Mouse (Mus musculus) ES-Bruce4 (cell line): ENCODE results near the gene Brwd1.

Source experiments
- CTCF ChIP-seq: IDR thresholded peaks from one replicate; pipeline ENCODE4 v1.8.1; 2011; ENCODE audit warnings: low read depth, low read length
- EP300 ChIP-seq: IDR thresholded peaks from 2 replicates; pipeline ENCODE4 v1.6.1; 2011; ENCODE audit warnings: low read depth, low read length; ENCODE audit not compliant: insufficient read depth
- POLR2A ChIP-seq: IDR thresholded peaks from one replicate; pipeline ENCODE4 v1.8.1; 2011; ENCODE audit warnings: low read length; ENCODE audit not compliant: insufficient read depth

DNA sequence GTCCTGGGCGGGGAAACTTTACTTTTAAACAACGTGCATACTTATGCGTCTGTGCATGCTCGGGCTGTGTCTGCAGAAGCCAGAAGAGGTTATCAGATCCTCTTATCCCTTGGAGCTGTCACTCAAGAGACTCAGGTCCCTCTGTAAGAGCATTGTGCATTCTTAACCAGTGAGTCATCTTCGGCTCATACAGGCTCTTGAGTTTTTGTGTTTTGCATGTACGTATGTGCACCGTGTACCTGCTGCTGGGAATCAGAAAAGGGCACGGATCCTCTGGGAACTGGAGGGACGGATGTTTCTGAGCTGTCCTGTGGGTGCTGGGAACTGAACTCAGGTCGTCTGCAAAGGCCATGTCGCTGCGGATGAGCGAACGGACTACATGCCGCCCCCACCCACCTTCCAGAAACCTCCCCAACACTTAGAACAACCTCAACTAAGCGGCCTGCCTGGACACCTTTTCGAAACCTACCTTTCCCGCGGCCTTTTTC lies 44.4 kb upstream of the Brwd1 start:
- TF ChIP-seq CTCF (no peak), POLR2A (no peak), EP300 (no peak)
